Mouse (Mus musculus): ENCODE data around the gene Gm42742. TPM values are rescaled to one million over a fixed set of nuclear protein-coding genes. Genes with fewer than 3 reads are reported as not detected.
A peak's percentile ranks its signal among the peaks of the same experiment; 100 is the strongest.

The Gm42742 gene
- polyA plus RNA-seq, 1 experiment from 2014 or later, result 50.8 TPM

DNA sequence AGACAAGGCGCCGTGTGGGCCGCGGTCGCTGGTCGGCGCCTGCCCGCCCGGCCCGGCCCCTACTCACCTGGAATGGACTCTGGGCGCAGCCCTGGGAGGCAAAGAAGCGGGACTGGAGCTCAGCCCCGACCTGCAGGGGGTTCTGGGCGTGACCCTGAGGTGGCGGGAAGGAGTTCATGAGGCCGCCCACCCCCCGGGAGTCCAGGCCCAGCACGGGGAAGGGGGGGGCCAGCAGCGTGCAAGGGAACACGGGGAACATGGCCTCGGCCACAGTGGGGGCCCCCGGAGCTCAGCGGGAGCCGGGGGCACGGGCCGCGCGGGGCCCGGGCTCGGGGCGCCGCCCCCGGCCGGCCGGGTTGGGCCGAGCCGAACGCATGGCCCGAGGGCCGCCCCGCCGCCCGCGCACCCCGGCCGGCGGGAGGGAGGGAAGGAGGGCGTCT, 5.3 kb upstream of the Gm42742 start:
- Histone ChIP-seq H3K4me1 (replicated peaks) (peaks cover 49% of the 10 kb centered on the region), H3K9ac (peak overlapping the region; percentile 97), H3K9me3 (replicated peaks) (no peaks in the 10 kb centered on the region), H3K27ac (ENCODE audit: poor library complexity, severe bottlenecking) (peak overlapping the region; percentile 99), H3K27me3 (replicated peaks) (no peaks in the 10 kb centered on the region), H3K4me2 (peak overlapping the region; percentile 97), H3K4me3 (peak overlapping the region; percentile 94), H3K36me3 (peaks cover 67% of the 10 kb centered on the region)
- peak; percentile 37 for ATAC-seq (ENCODE audit: insufficient number of reproducible peaks, low FRiP score)
- WGBS, result under 1% methylated on average over 29 of the region's 48 CpGs

DNA sequence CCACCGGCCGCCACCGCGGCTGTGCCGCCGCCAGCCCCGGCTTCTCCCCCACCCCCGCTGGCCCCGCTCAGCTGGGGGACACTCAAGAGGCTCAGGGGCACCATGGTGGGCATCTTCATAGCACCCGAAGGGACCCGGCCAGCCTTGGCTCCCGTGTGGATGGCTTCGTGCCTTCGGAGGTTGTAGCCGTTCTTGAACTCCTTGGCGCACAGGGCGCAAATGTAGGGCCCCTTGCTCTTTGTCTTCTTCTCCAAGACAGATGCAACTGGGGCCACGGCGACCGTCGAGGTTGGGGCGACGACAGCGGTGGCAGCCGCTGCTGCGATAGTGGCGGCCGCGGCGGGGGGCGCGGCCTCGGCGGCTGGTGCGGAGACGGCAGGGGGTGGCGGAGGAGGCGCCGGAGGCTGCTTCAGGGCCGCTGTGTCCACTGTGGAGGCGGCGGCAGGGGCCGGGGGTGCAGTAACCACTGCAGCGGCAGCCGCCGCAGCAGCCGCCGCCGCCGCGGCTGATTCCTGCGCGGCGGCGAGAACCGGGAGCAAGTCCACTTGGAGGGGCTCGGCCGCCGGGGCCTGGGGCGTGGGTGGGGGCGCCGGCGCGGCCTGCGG, 4.8 kb upstream of the Gm42742 start:
- H3K27ac ChIP-seq (ENCODE audit: poor library complexity, severe bottlenecking), result peak overlapping the region; percentile 99
- H3K4me3 ChIP-seq, result peak overlapping the region; percentile 94
- no peak for ATAC-seq (ENCODE audit: insufficient number of reproducible peaks, low FRiP score)
- WGBS, result under 1% methylated on average over 64 of the region's 65 CpGs
- no peaks in the 10 kb centered on the region for H3K27me3 ChIP-seq (replicated peaks)
- H3K9ac ChIP-seq, result peak overlapping the region; percentile 97
- no peaks in the 10 kb centered on the region for H3K9me3 ChIP-seq (replicated peaks)
- H3K4me1 ChIP-seq (replicated peaks), result peaks cover 52% of the 10 kb centered on the region
- peak overlapping the region; percentile 97 for H3K4me2 ChIP-seq
- H3K36me3 ChIP-seq, result peaks cover 62% of the 10 kb centered on the region

DNA sequence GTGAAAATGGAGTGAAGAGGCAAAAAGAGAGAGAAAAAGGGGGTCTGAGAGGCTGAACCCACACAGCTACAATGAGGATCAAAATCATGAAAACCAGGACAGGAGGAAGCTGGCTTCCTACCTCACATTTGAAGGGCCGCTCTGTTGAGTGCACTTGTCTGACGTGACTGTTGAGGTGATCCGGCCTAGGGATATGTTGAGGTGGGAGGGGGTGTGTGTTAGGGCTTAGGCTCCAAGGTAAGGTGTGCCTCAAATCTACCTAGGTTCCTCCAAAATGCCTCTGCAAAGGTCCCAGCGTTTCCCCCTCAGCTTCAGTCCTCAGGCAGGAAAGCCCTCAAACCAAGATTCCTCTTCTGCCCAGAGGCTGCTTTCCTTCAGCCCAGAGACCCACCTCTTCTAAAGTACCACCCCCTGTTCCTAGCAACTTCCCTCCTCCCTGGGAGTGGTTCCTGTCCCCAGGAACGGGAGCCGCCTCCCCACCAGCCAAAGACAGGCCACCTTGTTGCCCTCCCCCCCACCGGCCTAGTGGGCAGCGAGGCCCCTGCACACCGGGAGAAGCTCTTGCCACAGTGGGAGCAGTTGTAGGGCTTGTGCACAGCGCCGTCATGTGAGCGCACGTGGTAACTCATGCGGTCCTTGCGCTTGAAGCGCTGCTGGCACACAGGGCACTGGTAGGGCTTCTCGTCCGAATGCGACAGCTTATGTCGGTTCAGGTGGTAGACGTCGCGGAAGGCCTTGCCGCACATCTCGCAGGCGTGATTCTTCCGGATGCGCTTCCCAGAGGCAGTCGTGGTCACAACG, 4.1 kb upstream of the Gm42742 start:
- peak overlapping the region; percentile 97 for H3K9ac ChIP-seq
- H3K36me3 ChIP-seq, result peaks cover 56% of the 10 kb centered on the region
- under 1% methylated on average over 30 of the region's 30 CpGs for WGBS
- H3K27me3 ChIP-seq (replicated peaks), result no peaks in the 10 kb centered on the region
- H3K9me3 ChIP-seq (replicated peaks), result no peaks in the 10 kb centered on the region
- peak overlapping the region; percentile 97 for H3K4me2 ChIP-seq
- H3K4me3 ChIP-seq, result peak overlapping the region; percentile 94
- ATAC-seq (ENCODE audit: insufficient number of reproducible peaks, low FRiP score), result peak; percentile 23
- H3K27ac ChIP-seq (ENCODE audit: poor library complexity, severe bottlenecking), result peak overlapping the region; percentile 99
- peaks cover 59% of the 10 kb centered on the region for H3K4me1 ChIP-seq (replicated peaks)

DNA sequence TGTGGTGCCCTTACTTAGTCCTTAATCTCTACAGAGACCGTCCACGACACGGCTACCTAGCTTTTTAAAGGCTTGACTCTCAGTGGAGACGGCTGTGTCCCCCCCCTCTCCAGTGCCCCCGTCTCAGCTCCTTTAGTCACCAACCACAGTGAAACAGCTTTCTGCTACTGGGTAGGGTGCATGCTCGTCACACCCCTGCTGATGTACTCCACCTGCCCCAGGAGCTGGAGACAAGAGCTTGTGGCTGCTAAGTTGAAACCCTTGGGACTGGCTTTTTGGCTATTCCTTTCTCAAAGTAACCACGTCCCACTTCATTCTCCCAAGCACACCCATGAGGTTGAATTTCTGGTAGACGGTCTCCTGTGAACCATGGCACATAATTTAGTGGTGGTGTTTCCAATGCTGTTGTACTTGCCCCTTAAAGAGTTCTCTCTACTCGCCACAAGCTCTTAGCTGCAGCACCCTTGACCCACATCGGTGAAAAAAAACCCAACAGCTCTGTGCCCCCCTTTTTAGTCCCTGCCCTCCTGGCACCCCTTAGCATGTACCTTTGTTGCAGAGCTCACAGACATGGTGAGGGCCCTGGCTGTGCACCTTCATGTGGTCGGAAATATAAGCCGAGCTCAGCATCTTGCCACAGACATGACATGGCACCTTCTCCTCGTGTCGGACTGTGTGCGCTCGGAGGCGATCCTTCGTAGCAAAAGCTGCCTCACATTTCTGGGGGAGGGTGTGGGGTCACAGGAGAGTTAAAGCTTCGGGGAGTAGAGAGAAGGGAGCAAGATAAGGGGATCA, 3.2 kb upstream of the Gm42742 start:
- Histone ChIP-seq H3K4me2 (peak overlapping the region; percentile 97), H3K36me3 (peaks cover 48% of the 10 kb centered on the region)

DNA sequence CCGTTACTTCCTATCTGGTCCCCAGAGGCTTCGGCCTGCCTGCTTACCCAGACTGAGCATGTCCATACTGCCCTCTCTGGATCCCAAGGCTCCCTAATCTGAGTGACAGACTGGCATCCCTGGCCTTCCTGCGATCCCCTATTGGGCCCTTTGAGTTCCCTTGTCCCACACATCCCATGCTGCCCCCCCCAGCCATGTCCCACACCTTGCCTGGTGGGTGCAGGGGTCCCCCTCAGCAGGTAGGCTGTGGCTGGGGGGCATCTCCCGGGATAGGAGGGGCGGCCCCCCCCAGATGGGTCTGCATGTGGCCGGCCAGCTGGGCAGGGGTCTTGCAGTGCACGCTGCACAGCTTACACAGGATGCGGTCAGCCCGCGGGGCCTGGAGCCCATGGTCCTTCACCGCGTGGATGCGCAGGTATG, 2.4 kb upstream of the Gm42742 start:
- peak overlapping the region; percentile 97 for H3K9ac ChIP-seq
- no peaks in the 10 kb centered on the region for H3K27me3 ChIP-seq (replicated peaks)
- H3K9me3 ChIP-seq (replicated peaks), result no peaks in the 10 kb centered on the region
- WGBS, result 81% methylated on average over 13 of the region's 13 CpGs
- peaks cover 40% of the 10 kb centered on the region for H3K36me3 ChIP-seq
- peaks cover 61% of the 10 kb centered on the region for H3K4me1 ChIP-seq (replicated peaks)
- peak overlapping the region; percentile 34; the same call in 1 of the 2 replicates for H3K27ac ChIP-seq (ENCODE audit: poor library complexity, severe bottlenecking)
- H3K4me3 ChIP-seq, result peak overlapping the region; percentile 94
- peak overlapping the region; percentile 97 for H3K4me2 ChIP-seq
- ATAC-seq (ENCODE audit: insufficient number of reproducible peaks, low FRiP score), result no peak

More for the DNA sequence above, 3.2 kb upstream of the Gm42742 start:
- Histone ChIP-seq H3K27ac (ENCODE audit: poor library complexity, severe bottlenecking) (peak overlapping the region; percentile 99), H3K27me3 (replicated peaks) (no peaks in the 10 kb centered on the region), H3K4me3 (peak overlapping the region; percentile 94), H3K9me3 (replicated peaks) (no peaks in the 10 kb centered on the region), H3K4me1 (replicated peaks) (peaks cover 59% of the 10 kb centered on the region), H3K9ac (peak overlapping the region; percentile 97)
- 28% methylated on average over 19 of the region's 19 CpGs for WGBS
- ATAC-seq (ENCODE audit: insufficient number of reproducible peaks, low FRiP score), result no peak

DNA sequence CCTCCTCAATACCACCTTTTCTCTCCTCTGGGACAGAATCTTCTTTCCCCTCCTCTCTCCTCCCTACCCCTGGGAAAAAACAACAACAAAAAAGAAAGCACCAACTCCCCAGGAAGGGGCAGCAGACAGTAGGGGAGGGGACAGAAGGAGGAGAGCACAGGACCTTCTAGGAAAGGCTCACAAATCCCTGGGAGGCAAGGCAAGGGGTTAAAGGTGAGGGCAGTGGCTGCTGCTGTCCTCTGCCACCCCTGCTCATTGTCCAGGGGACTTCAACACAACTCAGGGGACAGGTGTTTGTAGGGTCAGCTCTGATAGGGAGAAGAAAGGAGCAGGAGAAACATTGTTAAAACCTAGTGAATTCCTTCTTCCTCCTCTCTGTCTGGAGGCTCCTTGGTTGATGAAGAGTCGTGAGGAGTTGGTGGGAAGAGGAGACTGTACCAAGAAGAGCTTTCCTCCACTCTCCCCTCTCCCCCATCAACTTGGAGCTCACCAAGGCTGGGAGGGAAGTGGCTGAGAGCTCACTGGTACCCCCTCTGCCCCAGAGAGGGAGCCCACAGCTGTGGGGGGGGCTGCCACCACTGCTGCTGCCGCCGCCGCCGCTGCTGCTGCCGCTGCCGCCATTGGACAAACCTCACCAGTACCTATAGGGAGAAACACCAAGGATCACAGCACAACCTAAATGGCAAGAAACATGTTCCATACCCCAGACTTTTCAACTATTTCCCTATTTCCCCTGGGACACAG, 1.8 kb upstream of the Gm42742 start:
- H3K9ac ChIP-seq, result peak overlapping the region; percentile 97
- H3K36me3 ChIP-seq, result peaks cover 35% of the 10 kb centered on the region
- no peak for ATAC-seq (ENCODE audit: insufficient number of reproducible peaks, low FRiP score)
- WGBS, result 84% methylated on average over 7 of the region's 7 CpGs
- peaks cover 55% of the 10 kb centered on the region for H3K4me1 ChIP-seq (replicated peaks)
- H3K27me3 ChIP-seq (replicated peaks), result no peaks in the 10 kb centered on the region
- H3K9me3 ChIP-seq (replicated peaks), result no peaks in the 10 kb centered on the region
- peak overlapping the region; percentile 97 for H3K4me2 ChIP-seq
- no peak overlapping the region; the same call in 1 of the 2 replicates for H3K4me3 ChIP-seq
- H3K27ac ChIP-seq (ENCODE audit: poor library complexity, severe bottlenecking), result no peak overlapping the region

DNA sequence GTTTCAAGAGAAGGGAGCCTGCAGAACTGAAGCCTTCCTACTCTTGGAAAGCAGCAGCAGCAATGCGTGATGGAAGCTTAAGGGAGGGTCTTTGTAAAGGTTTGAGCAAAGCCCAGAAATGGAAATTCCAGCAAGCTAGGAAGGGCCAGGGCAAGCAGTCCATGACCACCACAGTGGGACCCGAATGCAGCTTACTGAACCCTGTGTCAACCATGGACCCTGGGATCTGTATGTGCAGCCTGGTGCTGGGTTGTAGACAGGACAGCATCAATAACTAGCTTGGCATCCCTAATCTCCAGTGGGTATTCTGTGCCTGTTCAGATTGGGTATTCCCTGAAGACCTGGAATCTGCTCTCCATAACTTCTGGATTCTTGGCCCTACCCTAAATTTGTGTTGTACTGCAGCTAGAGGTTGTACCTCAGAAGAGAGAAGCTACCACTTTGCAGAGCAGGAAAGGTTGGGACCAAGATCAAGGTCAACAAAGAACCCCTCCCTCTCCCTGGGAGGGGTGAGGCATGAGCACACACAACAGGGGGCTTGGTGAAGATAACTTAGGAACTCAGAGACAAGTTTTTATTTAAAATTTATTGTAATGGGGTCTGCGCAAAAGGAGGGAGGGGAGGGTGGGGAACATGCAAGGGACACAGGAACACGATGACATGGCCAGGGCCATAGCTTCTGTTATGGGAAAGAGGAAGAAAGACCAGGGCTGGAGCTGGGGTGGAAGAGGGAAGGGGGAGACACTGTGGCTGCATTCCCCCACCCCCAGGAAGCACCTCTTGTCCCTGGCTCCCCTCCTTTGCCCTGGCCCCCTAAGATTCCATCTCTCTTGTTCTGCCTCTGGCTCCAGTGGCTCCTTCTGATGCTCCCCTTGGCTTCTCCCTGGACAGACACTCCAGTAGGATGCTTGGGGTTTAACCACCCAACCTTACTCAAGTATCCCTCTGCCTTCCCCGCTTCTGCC, 948 bp upstream of the Gm42742 start:
- Histone ChIP-seq H3K4me1 (replicated peaks) (peaks cover 54% of the 10 kb centered on the region), H3K4me3 (peak overlapping the region; percentile 42), H3K36me3 (peaks cover 34% of the 10 kb centered on the region), H3K27ac (ENCODE audit: poor library complexity, severe bottlenecking) (peak overlapping the region; percentile 19; the same call in 1 of the 2 replicates), H3K9me3 (replicated peaks) (no peaks in the 10 kb centered on the region), H3K27me3 (replicated peaks) (no peaks in the 10 kb centered on the region), H3K4me2 (peak overlapping the region; percentile 87), H3K9ac (peak overlapping the region; percentile 97)
- no peak for ATAC-seq (ENCODE audit: insufficient number of reproducible peaks, low FRiP score)
- WGBS, result 56% methylated on average over 5 of the region's 5 CpGs

DNA sequence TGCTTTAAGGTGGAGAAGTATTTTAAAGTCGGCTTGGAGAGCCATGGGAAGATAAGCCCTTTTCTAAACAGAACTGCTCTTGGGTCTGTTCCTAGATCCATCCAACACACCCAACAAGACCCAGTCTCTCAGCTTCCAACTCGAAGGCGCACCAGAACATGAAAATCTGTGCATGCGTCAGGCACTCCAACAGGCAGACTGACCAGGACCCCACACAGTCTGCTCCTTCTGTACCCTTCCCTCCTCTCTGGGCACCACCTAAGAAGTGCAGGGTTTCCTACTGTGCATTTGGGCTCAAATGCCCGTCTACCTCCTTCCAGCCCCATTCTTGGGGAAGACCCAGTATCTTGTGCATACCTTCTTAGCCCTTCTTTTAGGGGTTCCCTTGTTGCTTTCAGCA, 406 bp downstream of the Gm42742 start:
- Histone ChIP-seq H3K27me3 (replicated peaks) (no peaks in the 10 kb centered on the region), H3K9ac (peak overlapping the region; percentile 70), H3K9me3 (replicated peaks) (no peaks in the 10 kb centered on the region), H3K4me1 (replicated peaks) (peaks cover 59% of the 10 kb centered on the region), H3K36me3 (peaks cover 38% of the 10 kb centered on the region), H3K4me3 (peak overlapping the region; percentile 42), H3K4me2 (peak overlapping the region; percentile 87), H3K27ac (ENCODE audit: poor library complexity, severe bottlenecking) (0 out of 2 replicates have a peak overlapping the region, but pooled peaks have one; percentile 1)
- 39% methylated on average over 5 of the region's 5 CpGs for WGBS
- ATAC-seq (ENCODE audit: insufficient number of reproducible peaks, low FRiP score), result no peak

DNA sequence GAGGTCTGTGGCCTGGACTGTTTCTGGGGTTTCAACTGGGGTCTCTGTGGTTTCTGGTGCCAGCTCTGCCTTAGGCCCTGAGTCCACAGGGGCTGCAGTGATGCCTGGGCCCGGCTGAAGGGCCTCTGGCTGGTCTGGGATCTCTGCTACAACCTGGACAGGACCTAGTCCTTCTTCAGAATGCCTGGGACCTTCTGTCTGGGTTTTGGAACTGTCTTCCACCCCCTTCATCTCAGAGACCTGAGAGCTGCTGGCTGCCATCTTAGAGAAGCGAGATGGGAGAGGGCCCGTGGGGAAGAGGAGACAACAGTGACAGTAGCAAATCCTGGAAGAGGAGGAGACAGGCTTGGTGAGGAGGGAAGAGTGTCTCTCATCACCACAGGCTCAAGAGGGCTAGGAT, 866 bp downstream of the Gm42742 start:
- Histone ChIP-seq H3K27ac (ENCODE audit: poor library complexity, severe bottlenecking) (no peak overlapping the region), H3K9ac (no peak overlapping the region; the same call in 1 of the 2 replicates), H3K4me2 (peak overlapping the region; percentile 87), H3K36me3 (peaks cover 41% of the 10 kb centered on the region), H3K9me3 (replicated peaks) (no peaks in the 10 kb centered on the region), H3K4me1 (replicated peaks) (peaks cover 63% of the 10 kb centered on the region), H3K27me3 (replicated peaks) (no peaks in the 10 kb centered on the region), H3K4me3 (peak overlapping the region; percentile 42; the same call in 1 of the 2 replicates)
- no peak for ATAC-seq (ENCODE audit: insufficient number of reproducible peaks, low FRiP score)
- 69% methylated on average over 3 of the region's 3 CpGs for WGBS
